ENCODE assay signal across 8 mouse cellular contexts in the genomic region with DNA sequence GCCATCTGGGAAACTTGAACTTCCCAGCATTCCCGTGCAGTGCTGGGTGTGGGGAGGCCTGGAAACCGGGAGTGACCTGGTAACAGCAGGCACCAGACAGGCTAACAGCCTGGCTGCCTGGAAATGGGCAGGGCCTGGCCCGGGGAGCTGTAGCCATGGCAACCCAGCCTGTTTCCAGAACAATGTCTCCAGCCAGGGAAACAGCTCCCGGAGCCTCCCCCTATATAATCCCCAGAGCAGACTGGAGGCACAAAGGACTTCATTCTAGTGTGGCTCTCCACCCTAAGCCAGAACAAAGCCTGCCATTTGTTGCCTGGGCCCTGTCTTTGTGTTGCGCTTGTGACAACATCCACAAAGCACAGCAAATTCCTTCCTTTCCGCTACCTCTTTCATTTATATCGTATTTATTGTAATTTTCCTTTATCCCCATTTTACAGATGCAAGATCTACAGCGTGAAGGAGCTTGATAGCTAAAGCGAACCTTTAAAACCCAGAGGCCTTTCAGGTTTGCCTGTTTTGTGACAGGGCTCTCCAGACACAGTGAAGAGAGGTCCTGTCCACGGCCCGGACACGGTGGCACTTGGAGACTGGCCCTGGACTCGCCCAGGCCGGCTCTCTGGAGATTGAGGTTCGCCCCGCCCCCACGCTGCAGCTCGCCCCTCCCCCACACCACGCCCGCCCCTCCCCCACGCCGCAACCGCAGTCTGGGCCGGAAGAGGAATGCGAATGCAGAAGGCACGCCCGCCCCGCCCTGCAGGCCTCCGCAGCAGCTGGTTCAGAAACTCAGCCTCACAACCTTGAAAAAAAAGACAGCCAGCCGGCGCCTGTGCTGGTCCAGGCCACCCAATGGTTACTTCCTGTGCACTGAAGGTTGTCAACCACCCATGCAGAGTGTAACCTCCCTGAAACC. TPM values are rescaled to one million over a fixed set of nuclear protein-coding genes. Genes with fewer than 3 reads are reported as not detected.
DNase-seq lines count a peak whose midpoint lies in the region; ATAC-seq and TF ChIP-seq lines count a peak whose summit lies in the region.

No protein-coding gene starts in this region.

- peak; percentile 76 for DNase-seq in CD4-positive helper T cell, adult 2 months (ENCODE audit: low read depth, low spot score)
- DNase-seq in liver, result peak; percentile 92
- DNase-seq in midbrain, postnatal 0 days (ENCODE audit: low spot score), result peak; percentile 95
- DNase-seq in spleen, postnatal 14 days (ENCODE audit: low spot score in 2 of 2), result peak; percentile 65 to 76

- peak overlapping the region; percentile 86 for H3K27ac ChIP-seq in brown adipose tissue, adult 24 weeks (replicated peaks; ENCODE audit: low read depth, low read length)
- H3K27ac ChIP-seq in heart, embryonic 11.5 days (ENCODE audit: low read depth, low read length), result peak overlapping the region; percentile 99
- H3K27ac ChIP-seq in kidney, embryonic 14.5 days (ENCODE audit: low read depth, low read length), result peak overlapping the region; percentile 93
- peak overlapping the region; percentile 89 for H3K27ac ChIP-seq in midbrain, postnatal 0 days (ENCODE audit: low read depth, low read length)

- H3K9ac ChIP-seq in heart, embryonic 11.5 days (ENCODE audit: low read depth, low read length), result peak overlapping the region; percentile 68
- H3K9ac ChIP-seq in kidney, embryonic 14.5 days (ENCODE audit: low read depth, low read length), result peak overlapping the region; percentile 28; the same call in 1 of the 2 replicates
- H3K9ac ChIP-seq in midbrain, postnatal 0 days (replicated peaks; ENCODE audit: low read length, poor library complexity, severe bottlenecking), result no peak overlapping the region

- peak overlapping the region; percentile 41 for H3K4me2 ChIP-seq in heart, embryonic 11.5 days
- H3K4me2 ChIP-seq in kidney, embryonic 14.5 days (replicated peaks; ENCODE audit: low read depth, low read length), result no peak overlapping the region
- 0 out of 2 replicates have a peak overlapping the region, but pooled peaks have one; percentile 16 for H3K4me2 ChIP-seq in midbrain, postnatal 0 days (ENCODE audit: low read depth, low read length, poor library complexity, severe bottlenecking)

- peaks cover 19% of the 10 kb centered on the region for H3K4me1 ChIP-seq in brown adipose tissue, adult 24 weeks (ENCODE audit: control insufficient read depth, insufficient read depth, insufficient read length, low read length)
- H3K4me1 ChIP-seq in heart, embryonic 11.5 days (ENCODE audit: control insufficient read depth, insufficient read depth, low read length), result peaks cover 43% of the 10 kb centered on the region
- peaks cover 45% of the 10 kb centered on the region for H3K4me1 ChIP-seq in kidney, embryonic 14.5 days (ENCODE audit: control insufficient read depth, insufficient read depth, low read length)
- peaks cover 11% of the 10 kb centered on the region; the same call in 1 of the 2 replicates for H3K4me1 ChIP-seq in midbrain, postnatal 0 days (ENCODE audit: insufficient read depth, low read length)

- no peak overlapping the region for H3K4me3 ChIP-seq in brown adipose tissue, adult 24 weeks (ENCODE audit: insufficient read depth, low read depth, low read length)
- no peak overlapping the region for H3K4me3 ChIP-seq in heart, embryonic 11.5 days (ENCODE audit: low read depth, low read length)
- H3K4me3 ChIP-seq in kidney, embryonic 14.5 days (ENCODE audit: low read length), result no peak overlapping the region
- H3K4me3 ChIP-seq in midbrain, postnatal 0 days (ENCODE audit: low read depth, low read length), result no peak overlapping the region

- no peaks in the 10 kb centered on the region for H3K27me3 ChIP-seq in heart, embryonic 11.5 days (ENCODE audit: control insufficient read depth, insufficient read depth, low read length)
- no peaks in the 10 kb centered on the region for H3K27me3 ChIP-seq in kidney, embryonic 14.5 days (ENCODE audit: control insufficient read depth, insufficient read depth, low read length)
- no peaks in the 10 kb centered on the region for H3K27me3 ChIP-seq in midbrain, postnatal 0 days (ENCODE audit: insufficient read depth, low read length)

- peak; percentile 51 for ATAC-seq in erythroid progenitor cell, adult 5-6 weeks (replicated peaks; ENCODE audit: low FRiP score, poor library complexity, severe bottlenecking)
- ATAC-seq in heart, embryonic 11.5 days (replicated peaks; ENCODE audit: insufficient number of reproducible peaks, low FRiP score, low TSS enrichment), result peak; percentile 61
- ATAC-seq in kidney, embryonic 14.5 days (ENCODE audit: low FRiP score, low TSS enrichment), result peak; percentile 53
- ATAC-seq in midbrain, postnatal 0 days (ENCODE audit: low FRiP score), result peak; percentile 78

- TF ChIP-seq CTCF in midbrain, postnatal 0 days (IDR thresholded peaks at IDR 0.05), result no peak

- no peaks in the 10 kb centered on the region for H3K36me3 ChIP-seq in heart, embryonic 11.5 days (ENCODE audit: control insufficient read depth, insufficient read depth, low read length)
- H3K36me3 ChIP-seq in kidney, embryonic 14.5 days (ENCODE audit: control insufficient read depth, insufficient read depth, low read length), result no peaks in the 10 kb centered on the region
- H3K36me3 ChIP-seq in midbrain, postnatal 0 days (ENCODE audit: insufficient read depth, low read length), result no peaks in the 10 kb centered on the region

- no peaks in the 10 kb centered on the region for H3K9me3 ChIP-seq in heart, embryonic 11.5 days (replicated peaks; ENCODE audit: control insufficient read depth, low read length)
- H3K9me3 ChIP-seq in kidney, embryonic 14.5 days (ENCODE audit: control insufficient read depth, low read length), result peaks cover 9% of the 10 kb centered on the region
- H3K9me3 ChIP-seq in midbrain, postnatal 0 days (ENCODE audit: low read length), result no peaks in the 10 kb centered on the region

- 5% methylated on average over 31 of the region's 31 CpGs for WGBS in heart, embryonic 11.5 days (ENCODE audit: insufficient replicate concordance)
- WGBS in kidney, embryonic 14.5 days, result 9% methylated on average over 30 of the region's 31 CpGs
- 4% methylated on average over 31 of the region's 31 CpGs for WGBS in midbrain, postnatal 0 days

RNA-seq across cellular contexts. Expression of a gene that starts 35.4 kb away (rescaled TPM):
- 13.8 and 15.4 TPM in 2 replicates for polyA plus RNA-seq in brown adipose tissue, adult 24 weeks (2012; ENCODE audit: insufficient read depth, insufficient read length, missing spikeins)
- total RNA-seq in erythroid progenitor cell, adult 5-6 weeks (2015; ENCODE audit: low replicate concordance), result 260 and 305 TPM in 2 replicates
- total RNA-seq in erythroid progenitor cell, adult 5-6 weeks (2017; ENCODE audit: low replicate concordance), result 311 and 332 TPM in 2 replicates
- polyA plus RNA-seq in heart, embryonic 11.5 days (2014; fragmentation: Nextera tagmentation; extraction: Ambion mirVana), result 43.1 and 49.7 TPM in 2 replicates
- polyA plus RNA-seq in kidney, embryonic 14.5 days (2014; fragmentation: Nextera tagmentation; extraction: Ambion mirVana), result 31.3 and 54.2 TPM in 2 replicates
- 43.1 and 55.2 TPM in 2 replicates for total RNA-seq in midbrain, postnatal 0 days (2014; rRNA removed)
- 18.9 and 28.7 TPM in 2 replicates for polyA plus RNA-seq in midbrain, postnatal 0 days (2015; fragmentation: Nextera tagmentation; extraction: Ambion mirVana)

RNA-seq across cellular contexts. Expression of a gene that starts 55.2 kb away (rescaled TPM):
- polyA plus RNA-seq in brown adipose tissue, adult 24 weeks (2012; ENCODE audit: insufficient read depth, insufficient read length, missing spikeins), result not detected in 2 replicates
- not detected in 2 replicates for total RNA-seq in erythroid progenitor cell, adult 5-6 weeks (2015; ENCODE audit: low replicate concordance)
- total RNA-seq in erythroid progenitor cell, adult 5-6 weeks (2017; ENCODE audit: low replicate concordance), result not detected in 2 replicates
- polyA plus RNA-seq in heart, embryonic 11.5 days (2014; fragmentation: Nextera tagmentation; extraction: Ambion mirVana), result not detected in 2 replicates
- 0.24 and 0.92 TPM in 2 replicates for polyA plus RNA-seq in kidney, embryonic 14.5 days (2014; fragmentation: Nextera tagmentation; extraction: Ambion mirVana)
- not detected in 2 replicates for total RNA-seq in midbrain, postnatal 0 days (2014; rRNA removed)
- not detected in 2 replicates for polyA plus RNA-seq in midbrain, postnatal 0 days (2015; fragmentation: Nextera tagmentation; extraction: Ambion mirVana)
